Mouse (Mus musculus) T-helper 1 cell (primary cell): ENCODE measurements around the gene Orm2.

ENCODE experiments used
- in situ Hi-C: fragments of 300-600 bp; cut with MboI, MseI; formaldehyde crosslinking; loops from one replicate; pipeline ENCODE4 v1.15.1; 2025; ENCODE audit warnings: high pct_unique_total_duplicates

The Orm2 gene

DNA sequence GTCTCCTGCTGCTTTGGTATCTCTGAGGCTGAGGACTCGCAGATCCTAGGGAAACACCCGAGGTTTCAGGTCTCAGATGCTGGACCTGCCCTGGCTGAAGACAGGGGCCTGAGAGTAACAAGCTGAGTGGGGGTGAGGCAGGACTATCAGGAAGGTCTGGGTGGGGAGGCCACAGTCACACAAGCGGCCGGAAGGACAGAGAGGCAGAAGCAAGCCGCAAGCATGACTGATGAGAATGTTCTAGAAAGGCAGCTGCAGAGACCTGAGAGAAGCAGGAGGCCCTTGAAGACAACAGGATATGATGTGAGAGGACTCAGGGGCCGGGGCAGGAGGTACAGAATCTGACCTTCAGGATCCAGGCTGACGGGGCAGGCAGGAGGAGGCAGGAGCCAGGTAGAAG lies 42.0 kb downstream of the Orm2 start:
- in situ Hi-C loops: loop anchor here (5.0 to 10.0 kb wide), 5 partner anchors 153 to 879 kb away; partner anchors contain the start of genes 4933430I17Rik, Pole3 and Tmem268

GRCm38 (mm10) chr4:63405051-63405450 lies 42.8 kb downstream of the Orm2 start:
- in situ Hi-C loops: loop anchor here (5.0 to 10.0 kb wide), 3 partner anchors 33 to 880 kb away; partner anchors contain the start of genes 4933430I17Rik and Pole3

DNA sequence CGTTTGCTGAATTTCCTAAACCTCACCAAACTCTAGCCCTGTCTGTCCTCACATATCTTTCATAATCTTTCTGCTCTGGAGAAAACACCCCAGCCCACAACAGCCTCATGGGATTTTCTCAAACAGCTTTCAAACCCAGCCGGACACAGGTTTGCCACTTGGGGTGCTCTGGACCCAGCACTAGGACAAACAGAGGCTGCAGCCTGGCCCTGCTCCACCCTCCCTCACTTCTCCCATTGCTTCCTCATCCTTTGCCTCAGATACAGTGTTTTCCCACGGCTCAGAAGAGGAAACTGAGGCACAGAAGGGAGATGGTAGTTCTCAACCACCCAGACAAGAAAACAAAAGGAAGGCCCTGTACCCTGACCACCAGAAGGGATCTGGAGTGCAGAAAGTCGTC lies 43.4 kb downstream of the Orm2 start:
- in situ Hi-C loops: loop anchor here (5.0 to 10.0 kb wide), 3 partner anchors 33 to 881 kb away; partner anchors contain the start of genes 4933430I17Rik and Pole3

- in situ Hi-C loops: loop anchor here (5.0 to 10.0 kb wide), 3 partner anchors 36 to 883 kb away; partner anchors contain the start of genes 4933430I17Rik and Pole3
These were observed 46.0 kb downstream of the Orm2 start for GRCm38 (mm10) chr4:63408247-63408646.

GRCm38 (mm10) chr4:63408649-63409048 lies 46.4 kb downstream of the Orm2 start:
- in situ Hi-C loops: loop anchor here (5.0 to 10.0 kb wide), 3 partner anchors 36 to 884 kb away; partner anchors contain the start of genes 4933430I17Rik and Pole3

DNA sequence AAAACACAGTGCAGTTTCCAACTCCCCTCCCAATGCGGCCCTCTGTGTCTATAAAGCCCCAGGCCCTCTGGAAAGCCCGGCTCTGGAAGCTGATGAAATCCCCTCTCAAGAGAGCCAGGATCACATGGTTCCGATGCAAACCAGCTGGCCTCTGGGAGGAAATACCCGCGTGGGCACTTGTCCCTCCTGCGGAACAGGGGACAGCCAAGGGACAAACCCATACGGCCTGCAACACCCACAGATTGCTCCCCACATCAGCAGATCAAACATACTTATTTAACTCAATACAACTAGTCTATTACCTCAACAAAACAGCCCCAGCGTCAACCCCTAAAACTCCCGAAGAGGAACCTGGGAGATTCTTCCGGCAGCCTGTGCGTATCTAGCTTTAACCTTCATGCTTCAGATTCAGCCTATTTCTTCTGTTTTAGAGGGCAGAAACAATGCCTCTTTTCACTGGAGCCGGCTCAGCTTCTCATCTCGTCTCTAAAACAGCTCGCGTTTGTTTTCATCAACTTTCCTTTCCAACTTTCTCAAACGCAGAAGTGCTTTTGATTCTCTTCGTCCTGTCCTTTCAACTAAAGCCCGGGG lies 47.2 kb downstream of the Orm2 start:
- in situ Hi-C loops: loop anchor here (5.0 to 10.0 kb wide), 3 partner anchors 37 to 885 kb away; partner anchors contain the start of genes 4933430I17Rik and Pole3

GRCm38 (mm10) chr4:63409908-63410582 lies 47.8 kb downstream of the Orm2 start:
- in situ Hi-C loops: loop anchor here (5.0 to 10.0 kb wide), 4 partner anchors 38 to 885 kb away; partner anchors contain the start of genes 4933430I17Rik and Pole3

DNA sequence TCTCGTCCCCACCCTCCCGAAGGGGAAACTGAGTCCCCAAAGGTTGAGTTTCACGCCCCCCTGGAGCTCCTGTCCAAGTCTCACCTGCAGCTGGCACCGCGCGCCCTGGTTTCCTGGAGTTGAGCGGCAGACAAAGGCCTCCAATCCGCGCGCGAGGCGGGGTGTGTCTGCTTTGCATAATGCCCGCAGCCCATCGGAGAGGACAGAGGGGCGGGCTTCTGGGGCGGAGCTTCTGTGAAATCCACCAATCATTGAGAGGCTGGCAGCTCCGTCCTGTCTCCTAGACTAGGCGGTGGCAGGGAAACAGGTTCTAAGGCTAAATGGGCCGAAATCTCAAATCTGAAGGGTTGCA lies 48.3 kb downstream of the Orm2 start:
- in situ Hi-C loops: loop anchor here (10.0 kb wide), 1 partner anchor 74 kb away; no protein-coding TSS in a partner anchor

DNA sequence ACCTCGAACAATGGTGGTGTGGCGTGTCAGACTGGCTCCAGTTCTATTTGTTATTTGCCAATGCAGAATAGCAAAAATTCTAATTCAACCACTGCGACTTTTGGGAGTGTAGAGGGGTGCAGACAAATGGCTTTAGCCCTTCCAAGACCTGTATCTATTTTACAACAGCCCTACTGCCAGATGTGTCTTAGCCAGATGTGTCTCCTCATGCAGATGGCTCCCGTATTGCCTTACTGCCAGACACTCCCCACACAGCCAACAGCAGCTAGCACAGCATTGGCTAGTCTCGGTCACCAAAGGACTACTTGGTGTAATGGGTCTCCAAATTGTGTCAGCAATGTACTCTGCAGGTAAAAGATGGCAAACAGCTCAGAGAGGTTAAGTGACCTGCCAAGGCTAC lies 49.0 kb downstream of the Orm2 start:
- in situ Hi-C loops: loop anchor here (10.0 kb wide), 1 partner anchor 74 kb away; no protein-coding TSS in a partner anchor

DNA sequence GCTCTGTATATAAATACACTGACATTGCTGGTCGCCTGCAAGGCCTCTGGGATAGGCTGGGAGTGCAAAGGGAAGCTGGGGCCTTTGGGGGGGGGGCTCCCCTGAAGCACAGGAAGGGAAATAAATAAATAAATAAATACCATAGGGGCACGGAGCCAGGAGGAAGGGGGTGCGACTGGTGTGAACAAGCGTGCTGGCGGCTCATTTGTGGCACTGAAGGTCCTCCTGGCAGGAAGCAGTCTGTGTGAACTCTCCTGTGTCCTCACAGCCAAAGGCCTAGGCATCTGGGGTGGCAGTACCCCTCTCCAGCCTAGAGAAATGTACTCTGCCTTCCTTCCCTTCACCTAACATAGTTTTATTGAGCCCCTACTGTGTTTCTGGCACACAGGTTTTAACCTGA lies 52.7 kb downstream of the Orm2 start:
- in situ Hi-C loops: loop anchor here (5.0 to 10.0 kb wide), 2 partner anchors 70 to 87 kb away; no protein-coding TSS in a partner anchor
